Comparison of ENCODE assay signal across 24 mouse cellular contexts in genomic region chr11:97048090-97048650, GRCm38 (mm10). TPM values are rescaled to one million over a fixed set of nuclear protein-coding genes. Genes with fewer than 3 reads are reported as not detected.
A peak's percentile ranks its signal among the peaks of the same experiment; 100 is the strongest.
DNase-seq lines count a peak whose midpoint lies in the region; ATAC-seq lines count a peak whose summit lies in the region.
"Had no signal": no experiment of that assay in that cellular context is flagged by ENCODE, and none has a peak within 500 bp of the region (broad histone marks: within the 10 kb centered on the region; RNA-seq: fewer than 3 reads in every experiment).

No protein-coding gene starts in this region.

- peak; percentile 25 for DNase-seq in cerebellum, adult 9-11 months
- DNase-seq in cerebellum, adult 8-10 months: no peak
- peak; percentile 61 for DNase-seq in MN1 (ENCODE audit: low spot score)
- DNase-seq in adrenal gland, adult 2 months: peak; percentile 85
- peak; percentile 71 to 72 for DNase-seq in adrenal gland, postnatal 36 days
- DNase-seq in gastrocnemius, adult 8-10 months (ENCODE audit: low spot score in 2 of 2): no peak
- DNase-seq: cerebellum, adult 9-10 months; embryo, embryonic 11 days; gastrocnemius, postnatal 36 days; heart, adult 2 months; heart, postnatal 10 days; kidney, adult 11 months; kidney, postnatal 25 days; lung, postnatal 4 days; right cerebral cortex, postnatal 4 days; thymus, postnatal 14 days had no signal

- ATAC-seq in CD4-positive, CD25-positive, alpha-beta regulatory T cell, adult 4 months: no peak
- ATAC-seq: forebrain, embryonic 14.5 days; inflammation-experienced regulatory T-cells, adult 6 months had no signal

RNA-seq across cellular contexts. Expression of gene Osbpl7, which starts 2.3 kb away (rescaled TPM):
- 10 to 100 TPM in 1 of 2 experiments, 1 to 10 TPM in 1; 7.4 to 12.7 TPM for total RNA-seq in adrenal gland, adult 2 months (2021)
- polyA plus RNA-seq in adrenal gland, adult 2 months (2012; rRNA removed): 14.8 and 16.0 TPM in 2 replicates
- 1 to 10 TPM; 7.8 to 9.1 TPM for total RNA-seq in adrenal gland, postnatal 36 days (2021)
- total RNA-seq in gastrocnemius, adult 8-10 months (2022): 1 to 10 TPM; 3.0 to 4.5 (median 3.2) TPM
- 10 to 100 TPM; 24.9 to 46.4 TPM for polyA plus RNA-seq in CD4-positive, CD25-positive, alpha-beta regulatory T cell, adult 4 months (2017; shearing (Covaris generic))

RNA-seq across cellular contexts. Expression of gene Mrpl10, which starts 6.8 kb away (rescaled TPM):
- 100 to 1,000 TPM; 130 to 154 TPM for total RNA-seq in adrenal gland, adult 2 months (2021)
- polyA plus RNA-seq in adrenal gland, adult 2 months (2012; rRNA removed): 197 and 276 TPM in 2 replicates
- total RNA-seq in adrenal gland, postnatal 36 days (2021): 100 to 1,000 TPM; 131 to 141 TPM
- 10 to 100 TPM; 44.1 to 52.7 (median 45.6) TPM for total RNA-seq in gastrocnemius, adult 8-10 months (2022)
- 10 to 100 TPM; 60.9 to 82.9 TPM for polyA plus RNA-seq in CD4-positive, CD25-positive, alpha-beta regulatory T cell, adult 4 months (2017; shearing (Covaris generic))

RNA-seq across cellular contexts. Expression of gene Lrrc46, which starts 7.0 kb away (rescaled TPM):
- 1 to 10 TPM in 1 of 2 experiments, under 1 TPM in 1; 0.98 to 1.1 TPM for total RNA-seq in adrenal gland, adult 2 months (2021)
- 0.47 and 0.50 TPM in 2 replicates for polyA plus RNA-seq in adrenal gland, adult 2 months (2012; rRNA removed)
- total RNA-seq in adrenal gland, postnatal 36 days (2021): 1 to 10 TPM; 1.3 TPM
- not detected for total RNA-seq in gastrocnemius, adult 8-10 months (2022)
- polyA plus RNA-seq in CD4-positive, CD25-positive, alpha-beta regulatory T cell, adult 4 months (2017; shearing (Covaris generic)): not detected
- total RNA-seq: hematopoietic stem cell, adult 5-6 weeks had no signal
- polyA plus RNA-seq: inflammation-experienced regulatory T-cells, adult 6 months; spleen, adult 2 months had no signal

RNA-seq across cellular contexts. Expression of gene Scrn2, which starts 18.4 kb away (rescaled TPM):
- total RNA-seq in adrenal gland, adult 2 months (2021): 10 to 100 TPM; 13.3 to 25.0 TPM
- 27.6 and 28.6 TPM in 2 replicates for polyA plus RNA-seq in adrenal gland, adult 2 months (2012; rRNA removed)
- total RNA-seq in adrenal gland, postnatal 36 days (2021): 10 to 100 TPM; 15.7 to 18.8 TPM
- 10 to 100 TPM; 13.0 to 14.4 (median 13.6) TPM for total RNA-seq in gastrocnemius, adult 8-10 months (2022)
- polyA plus RNA-seq in CD4-positive, CD25-positive, alpha-beta regulatory T cell, adult 4 months (2017; shearing (Covaris generic)): 10 to 100 TPM in 1 of 2 experiments, 1 to 10 TPM in 1; 7.3 to 14.8 TPM

RNA-seq across cellular contexts. Expression of gene Sp6, which starts 35.0 kb away (rescaled TPM):
- total RNA-seq in adrenal gland, adult 2 months (2021): under 1 TPM; 0.09 to 0.24 TPM
- polyA plus RNA-seq in adrenal gland, adult 2 months (2012; rRNA removed): 0.10 and 0.31 TPM in 2 replicates
- total RNA-seq in adrenal gland, postnatal 36 days (2021): under 1 TPM; 0.16 to 0.23 TPM
- under 1 TPM in 2 of 4 experiments, not detected in 2; 0.07 to 0.13 TPM for total RNA-seq in gastrocnemius, adult 8-10 months (2022)
- polyA plus RNA-seq in CD4-positive, CD25-positive, alpha-beta regulatory T cell, adult 4 months (2017; shearing (Covaris generic)): 1 to 10 TPM; 1.7 to 3.0 TPM
- total RNA-seq: gastrocnemius, postnatal 36 days had no signal
- polyA plus RNA-seq: G1E; liver, embryonic 11.5 days; liver, embryonic 16.5 days had no signal

Comparison
In these comparisons a context has a peak if more than half of its experiments do, and no peak if none do; other contexts are left out.
1. DNase-seq: peak in cerebellum, adult 9-11 months (single experiment), MN1 (single experiment), adrenal gland, adult 2 months (single experiment) and adrenal gland, postnatal 36 days (2 of 2); none in cerebellum, adult 8-10 months (single experiment) and gastrocnemius, adult 8-10 months (0 of 2).